Mouse (Mus musculus) urinary bladder, adult 2 months (tissue): ENCODE data around the gene Mob4. TPM values are rescaled to one million over a fixed set of nuclear protein-coding genes. Genes with fewer than 3 reads are reported as not detected.
A peak's percentile ranks its signal among the peaks of the same experiment; 100 is the strongest.
"Not testable (repeated sequence)": the region's sequence is repeated elsewhere in the genome, so short reads cannot be mapped to it uniquely, and the experiment has no call there.

Experiments
- DNase-seq: peaks from one replicate; pipeline ENCODE4 v3.0.0; 2022; ENCODE audit warnings: low spot score
- polyA plus RNA-seq: library from polyadenylated mRNA; depleted of rRNA; stranded (reverse); fragments of >200 nt; gene quantifications from 2 replicates; pipeline ENCODE4 v1.2.3, GENCODE M21; 2012; rRNA removed

Mob4 gene
- 47.7 and 50.7 TPM in 2 replicates for polyA plus RNA-seq

DNA sequence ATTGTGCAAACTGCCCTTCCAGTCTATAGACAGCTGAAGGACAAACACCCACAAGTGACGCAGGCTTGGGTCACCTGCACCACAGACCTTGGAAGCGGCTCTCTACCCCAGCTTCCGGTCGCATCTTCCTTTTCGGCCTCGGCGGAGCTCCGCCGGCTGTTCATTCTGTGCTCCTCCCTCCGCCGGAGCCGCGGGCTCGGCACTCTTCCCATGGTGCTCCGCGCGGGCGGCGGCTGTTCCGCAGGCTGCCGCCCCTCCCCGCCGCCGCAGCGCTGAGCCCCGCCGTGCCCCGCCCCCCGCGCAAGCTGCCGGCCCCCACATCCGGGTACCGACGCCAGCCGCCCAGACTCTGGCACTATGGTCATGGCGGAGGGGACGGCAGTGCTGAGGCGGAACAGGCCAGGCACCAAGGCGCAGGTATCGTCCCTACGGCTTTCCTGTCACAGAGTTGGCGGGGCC is at the start of gene Mob4:
Mob4 (plus strand) TSS at position 289 of the 459 bp plus-strand sequence.
- DNase-seq = peak; percentile 95

DNA sequence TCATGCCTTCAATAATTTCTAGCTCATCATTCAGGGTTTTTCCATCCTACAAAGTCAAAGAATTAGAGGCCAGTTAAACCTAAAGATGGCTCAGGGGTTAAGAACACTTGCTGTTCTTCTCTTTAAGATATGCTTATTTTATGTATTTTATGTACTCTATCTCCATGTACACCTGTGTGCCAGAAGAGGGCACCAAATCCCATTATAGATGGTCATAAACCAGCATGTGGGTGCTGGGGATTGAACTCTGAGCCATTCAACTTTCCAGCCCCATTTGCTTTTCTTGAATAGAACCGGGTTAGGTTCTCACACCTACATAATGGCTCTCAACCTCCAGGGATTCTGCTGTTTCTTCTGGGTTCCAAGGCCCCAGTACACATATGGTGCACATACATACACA is 48.9 kb upstream of the Mob4 start:
- no peak for DNase-seq

DNA sequence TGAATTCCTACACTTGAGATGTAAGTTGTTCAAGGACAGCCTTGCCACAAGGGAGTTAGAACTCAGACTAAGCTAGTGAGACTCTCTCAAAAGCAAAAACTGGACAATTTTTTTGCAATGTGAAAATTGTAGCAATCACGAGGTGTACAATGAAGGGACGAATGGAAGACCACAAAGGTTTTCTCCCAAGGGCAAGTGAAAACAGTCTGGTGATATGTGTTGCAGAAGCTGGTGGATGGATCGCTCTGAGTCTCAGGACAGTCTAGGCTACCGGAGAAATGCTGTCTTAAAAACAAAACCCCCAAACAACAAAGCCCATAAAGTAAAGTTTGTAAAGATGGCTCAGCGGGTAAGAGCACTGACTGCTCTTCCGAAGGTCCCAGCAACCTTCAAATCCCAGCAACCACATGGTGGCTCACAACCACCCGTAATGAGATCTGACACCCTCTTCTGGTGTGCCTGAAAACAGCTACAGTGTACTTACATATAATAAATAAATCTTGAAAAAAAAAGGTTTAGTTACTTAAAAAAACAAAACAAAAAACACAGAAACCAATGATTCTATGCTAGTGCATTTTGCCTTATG is 45.2 kb upstream of the Mob4 start:
- no peak for DNase-seq

DNA sequence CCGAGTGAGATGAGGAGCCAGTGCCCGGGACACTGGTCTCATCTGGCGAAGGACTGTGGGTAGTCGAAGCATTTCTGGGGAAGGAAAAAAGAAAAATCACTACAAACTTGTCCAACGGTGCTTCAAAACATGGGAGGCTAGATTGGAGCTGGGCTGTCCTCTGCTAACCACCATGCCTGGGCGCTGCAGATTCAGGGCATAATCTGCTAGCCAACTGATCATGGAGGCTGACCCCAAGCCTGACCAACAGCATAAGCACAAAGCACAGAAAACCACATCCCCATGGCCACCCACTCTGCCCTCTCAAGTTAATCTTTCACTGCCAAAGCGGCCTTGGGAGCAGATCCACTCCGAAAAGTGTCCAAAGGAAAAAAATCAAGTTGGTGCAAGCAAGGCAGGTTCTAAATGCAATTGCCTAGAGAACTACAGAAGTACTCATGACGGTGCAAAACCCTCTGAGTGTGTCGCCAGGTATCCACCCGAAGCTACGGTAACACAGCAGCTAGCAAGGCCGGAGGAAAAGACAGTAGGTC is 44.1 kb upstream of the Mob4 start:
- no peak for DNase-seq

DNA sequence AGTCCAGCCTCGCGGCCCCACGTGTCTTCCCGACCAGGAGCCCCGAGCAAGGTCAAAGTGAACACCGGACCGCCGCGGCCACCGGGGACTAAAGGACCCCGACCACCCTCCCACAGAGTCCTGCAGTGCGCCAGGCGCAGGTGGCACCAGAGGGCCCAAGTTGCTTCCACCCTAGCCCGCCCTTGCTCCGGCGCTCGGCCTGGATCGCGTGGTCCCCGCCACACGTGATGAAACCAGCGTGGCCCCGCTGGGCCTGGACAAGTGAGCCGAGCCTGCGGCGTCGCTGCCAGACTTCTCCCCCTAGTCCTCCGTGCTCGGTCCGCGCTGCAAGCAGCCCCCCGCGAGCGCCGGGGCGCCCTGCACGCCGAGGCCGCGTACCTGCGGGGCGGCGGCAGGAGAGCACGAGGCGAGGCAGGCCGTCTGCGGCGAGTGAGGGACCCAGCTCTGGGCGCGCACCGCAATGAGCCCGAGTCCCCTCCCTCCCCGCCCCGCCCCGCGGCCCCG is 43.6 kb upstream of the Mob4 start:
- DNase-seq = no peak

DNA sequence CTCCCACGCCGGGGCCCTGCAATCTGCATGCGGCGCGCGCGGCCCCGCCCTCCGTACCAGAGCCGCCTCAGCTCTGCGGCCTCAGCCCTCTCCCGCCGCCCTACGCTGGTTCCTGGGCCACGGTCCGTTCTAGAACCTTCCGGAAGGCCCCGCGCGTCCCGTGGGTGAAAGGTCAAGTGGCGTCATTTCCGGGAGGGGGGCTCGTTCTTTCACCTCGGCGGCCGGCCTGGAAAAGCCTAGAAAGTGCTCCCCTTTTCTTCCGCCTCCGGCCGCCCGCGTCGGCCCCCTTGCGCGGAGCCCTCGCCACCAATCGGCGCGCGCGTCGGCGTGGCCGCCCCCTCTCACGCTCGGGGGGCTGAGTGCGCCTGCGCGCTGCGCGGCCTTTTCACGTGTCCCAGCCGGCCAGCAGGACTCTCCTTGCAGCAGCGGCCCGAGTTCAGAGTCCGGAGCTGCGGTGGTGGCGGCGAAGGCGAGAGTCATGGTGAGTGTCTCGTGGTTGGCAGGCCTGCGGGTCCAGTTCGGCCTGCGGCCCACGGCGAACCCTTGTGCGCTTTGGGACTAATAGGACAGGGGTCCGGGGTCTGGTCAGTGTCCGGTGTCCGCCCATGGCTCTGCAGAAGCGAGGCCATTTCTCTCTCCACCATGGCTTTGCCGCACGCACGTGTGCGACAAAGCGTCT is 43.0 kb upstream of the Mob4 start, which contains the start of the genes Hspe1 and Hspd1:
Hspe1 (plus strand) TSS at position 201 of the 679 bp plus-strand sequence.
Hspd1 (minus strand) TSS at position 312 of the 679 bp plus-strand sequence.
- peak; percentile 99 for DNase-seq

DNA sequence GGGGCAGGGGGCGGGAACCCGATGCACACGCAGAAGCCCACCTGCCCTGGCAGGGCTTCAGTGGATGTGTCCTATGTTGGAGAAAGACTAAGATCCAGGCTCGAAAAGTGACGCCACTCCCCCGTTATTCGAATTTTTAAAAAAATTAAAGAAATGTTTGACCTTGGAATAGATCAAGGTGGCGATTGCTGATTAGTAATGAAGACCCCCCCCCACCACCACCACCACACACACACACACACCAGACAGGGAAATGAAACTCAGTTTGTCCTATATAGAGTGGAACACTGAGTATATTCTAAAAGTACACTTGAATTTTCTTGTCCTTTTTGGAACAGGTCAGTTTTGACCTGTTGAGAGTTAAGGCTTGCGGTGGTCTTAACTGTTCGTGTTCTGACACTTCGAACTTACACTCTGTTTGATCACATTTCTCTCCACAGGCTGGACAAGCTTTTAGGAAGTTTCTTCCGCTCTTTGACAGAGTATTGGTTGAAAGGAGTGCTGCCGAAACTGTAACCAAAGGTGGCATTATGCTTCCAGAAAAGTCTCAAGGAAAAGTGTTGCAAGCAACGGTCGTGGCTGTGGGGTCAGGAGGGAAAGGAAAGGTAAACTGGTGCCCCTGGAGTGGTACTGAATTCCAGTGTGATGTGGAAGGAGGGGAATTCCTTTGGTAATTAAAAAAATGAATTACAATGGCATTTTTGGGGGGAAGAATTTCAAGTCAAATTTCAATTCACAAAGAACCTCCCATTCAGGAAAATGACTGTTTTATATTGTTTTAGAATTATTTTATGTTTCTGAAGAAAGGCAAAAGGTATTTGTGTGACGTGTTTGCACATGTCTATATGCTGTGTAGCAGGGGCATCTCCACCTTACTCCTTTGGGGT is 42.2 kb upstream of the Mob4 start:
- DNase-seq = no peak

DNA sequence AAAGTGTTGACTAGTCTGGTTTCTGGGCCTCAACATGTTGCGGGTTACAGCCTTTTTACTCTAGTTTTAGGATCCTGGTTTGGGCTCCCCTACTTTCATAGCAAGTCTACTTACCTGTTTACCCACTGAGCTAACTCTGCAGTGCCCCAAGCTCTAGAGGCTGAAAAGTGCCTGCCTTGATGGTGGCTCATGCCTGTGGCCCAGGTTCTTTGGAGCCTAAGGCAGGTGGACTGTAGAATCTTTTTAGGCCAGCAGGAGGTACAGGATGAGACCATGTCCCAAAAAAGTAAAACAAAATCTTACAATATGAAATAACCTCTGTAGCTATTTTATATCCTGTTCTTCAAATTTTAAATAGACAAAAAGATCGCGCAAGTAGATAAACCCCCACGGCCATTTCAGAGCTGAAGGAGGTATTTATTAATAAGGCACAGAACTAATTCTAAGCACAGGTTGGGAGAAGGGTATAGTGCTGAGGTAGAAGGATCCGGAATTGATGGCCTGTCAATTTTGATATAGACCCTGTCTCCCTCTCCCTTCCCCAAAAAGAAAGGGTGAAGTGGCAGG is 41.5 kb upstream of the Mob4 start:
- DNase-seq = no peak

DNA sequence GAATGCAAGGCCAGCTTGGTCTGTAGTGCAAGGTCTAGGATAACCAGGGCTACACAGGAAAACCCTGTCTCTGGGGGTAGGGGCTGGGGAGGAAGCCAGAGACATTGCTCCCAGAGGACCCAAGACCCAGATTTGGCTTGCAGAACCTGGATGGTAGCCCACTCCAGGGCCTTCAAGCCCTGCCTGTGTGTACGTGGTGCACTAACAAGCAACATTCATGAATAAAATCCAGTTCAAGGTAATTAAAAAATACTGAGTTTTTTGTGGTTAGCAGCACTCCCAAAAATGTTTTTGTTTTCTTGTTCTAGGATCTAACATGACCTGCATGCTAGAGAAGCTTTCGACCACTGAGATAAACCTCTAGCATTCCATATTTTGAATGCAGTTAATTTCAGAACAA is 39.0 kb upstream of the Mob4 start:
- no peak for DNase-seq

DNA sequence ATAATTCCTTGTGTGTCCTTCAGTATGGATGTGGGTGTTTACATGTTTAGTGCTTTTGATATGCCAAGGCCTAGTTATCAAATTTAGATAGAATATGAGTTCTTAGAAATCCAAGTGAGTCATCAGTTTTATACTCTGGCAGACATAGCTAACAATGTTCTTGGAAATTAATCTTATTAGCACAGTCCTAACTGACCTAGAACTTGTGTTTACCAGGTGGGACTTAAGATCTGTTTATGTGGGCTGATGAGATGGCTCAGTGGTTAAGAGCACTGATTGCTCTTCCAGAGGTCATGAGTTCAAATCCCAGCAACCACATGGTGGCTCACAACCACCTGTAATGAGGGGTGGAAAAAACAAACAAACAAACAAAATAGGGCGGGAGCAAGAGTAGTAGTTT is 38.6 kb upstream of the Mob4 start:
- DNase-seq = no peak

DNA sequence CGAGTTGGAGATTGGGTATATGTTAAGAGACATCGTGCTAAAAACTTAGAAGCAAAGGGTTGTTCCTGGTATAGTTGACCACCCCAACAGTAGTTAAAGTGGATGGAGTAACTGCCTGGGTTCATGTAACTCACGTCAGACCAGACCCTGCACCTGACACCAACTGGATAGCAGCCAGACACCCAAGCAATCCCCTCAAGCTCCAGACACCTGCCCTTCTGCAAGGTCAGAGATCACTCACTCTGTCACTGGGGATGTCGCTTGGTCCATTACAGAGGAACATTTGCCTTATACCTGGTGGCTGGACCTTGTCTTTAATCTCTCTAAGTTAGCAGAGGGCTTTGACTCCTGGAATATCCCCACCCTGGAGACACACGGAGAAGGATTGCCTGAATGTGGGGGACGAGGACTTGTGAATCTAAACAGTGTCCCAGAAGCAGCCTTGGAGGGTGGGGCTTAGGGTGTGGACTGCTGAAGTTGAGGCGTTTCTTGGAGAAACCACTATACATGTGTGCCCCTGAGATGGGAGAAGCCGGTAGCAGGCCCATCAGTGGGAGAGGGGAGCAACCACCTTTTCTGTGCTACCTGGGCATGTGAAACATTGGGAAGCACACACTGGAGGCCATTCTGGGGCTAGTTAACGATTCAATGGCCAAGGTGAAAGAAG is 24.0 kb upstream of the Mob4 start:
- no peak for DNase-seq

DNA sequence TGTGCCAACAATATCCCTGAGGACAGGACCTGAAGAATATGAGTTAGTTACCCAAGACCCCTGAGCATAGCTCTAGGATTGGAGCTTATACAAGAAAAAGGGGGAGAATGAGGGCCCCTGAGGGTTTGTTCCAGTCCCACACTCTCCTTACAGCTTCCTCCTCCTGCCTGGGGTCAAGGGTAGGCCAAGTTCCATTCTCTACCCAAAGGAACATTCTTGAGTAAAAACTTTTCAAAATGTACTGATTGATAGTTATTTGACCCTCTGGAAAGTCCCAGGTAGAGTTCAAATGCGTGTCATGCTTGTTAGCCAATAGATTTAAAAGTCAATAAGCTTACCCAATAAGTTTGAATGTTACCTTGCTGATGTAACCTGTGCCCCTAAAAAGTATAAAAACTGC is 23.4 kb upstream of the Mob4 start:
- DNase-seq = no peak

DNA sequence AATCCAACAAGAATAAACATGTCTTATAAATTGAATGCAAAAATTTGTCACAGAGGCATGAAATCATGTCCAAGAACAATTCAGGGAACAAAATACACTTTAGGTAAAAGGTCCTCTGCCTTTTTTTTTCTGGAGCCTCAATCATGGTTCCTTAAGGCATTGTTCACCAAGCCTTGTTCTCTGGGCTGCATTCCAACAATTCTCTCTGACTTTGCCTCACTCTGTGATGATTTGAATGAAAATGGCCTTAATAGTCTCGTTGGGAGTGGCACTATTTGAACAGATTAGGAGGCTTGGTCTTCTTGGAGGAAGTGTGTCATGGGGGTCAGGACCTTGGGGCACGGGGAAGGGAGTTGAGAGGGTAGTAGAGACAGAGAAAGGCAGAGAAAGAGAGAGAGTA is 22.6 kb upstream of the Mob4 start:
- DNase-seq = no peak

DNA sequence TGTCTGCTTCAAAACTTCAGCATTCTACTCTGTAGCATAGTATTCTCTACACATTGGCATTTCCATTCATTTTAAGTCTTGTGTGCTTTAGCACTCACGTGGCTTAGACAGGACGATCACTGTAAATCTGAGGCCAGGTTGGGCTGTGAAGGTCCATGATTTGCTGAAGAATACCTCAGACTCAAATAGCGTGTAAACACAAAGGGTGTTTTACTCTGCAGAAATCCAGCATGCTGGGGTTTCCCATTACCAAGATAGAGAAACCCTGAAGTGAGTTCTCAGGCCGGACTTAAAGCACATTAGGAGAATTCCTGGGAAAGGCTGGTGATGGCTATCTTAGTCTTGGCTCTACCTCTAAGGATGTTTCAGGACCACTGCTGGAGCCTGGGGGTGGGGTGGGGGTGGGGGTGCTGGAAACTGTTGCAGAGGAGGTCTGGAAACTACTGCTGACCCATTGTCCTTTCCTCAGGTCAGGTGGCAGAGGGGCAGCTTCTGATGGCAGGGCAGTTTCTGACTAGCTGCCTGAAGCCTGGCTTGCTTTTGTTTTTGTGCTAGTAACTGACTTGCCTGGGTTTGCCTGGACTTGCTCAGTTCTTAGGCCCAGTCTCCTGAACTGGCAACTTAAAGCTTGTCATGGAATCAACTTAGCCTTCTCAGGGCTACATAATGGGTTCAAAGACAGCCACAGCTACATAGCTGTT is 21.8 kb upstream of the Mob4 start:
- no peak for DNase-seq

DNA sequence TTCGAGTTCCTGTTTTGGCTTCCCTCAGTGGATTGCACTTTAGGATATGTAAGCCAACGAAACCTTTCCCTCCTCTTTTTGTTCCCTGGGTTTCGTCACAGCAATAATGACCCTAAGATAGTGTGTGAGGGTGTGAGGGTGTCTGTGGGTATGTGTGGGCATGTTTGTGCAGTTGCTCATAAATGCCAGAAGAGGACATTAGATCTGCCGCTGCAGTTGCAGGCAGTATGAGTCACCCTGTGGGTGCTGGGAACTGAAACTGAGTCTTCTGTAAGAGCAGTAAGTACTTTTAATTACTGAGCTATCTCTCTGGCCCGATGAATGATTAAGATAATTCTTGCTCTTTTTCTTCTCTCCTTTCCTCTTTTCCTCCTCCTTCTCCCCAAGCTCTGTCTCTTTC is 8.0 kb upstream of the Mob4 start:
- DNase-seq = no peak

DNA sequence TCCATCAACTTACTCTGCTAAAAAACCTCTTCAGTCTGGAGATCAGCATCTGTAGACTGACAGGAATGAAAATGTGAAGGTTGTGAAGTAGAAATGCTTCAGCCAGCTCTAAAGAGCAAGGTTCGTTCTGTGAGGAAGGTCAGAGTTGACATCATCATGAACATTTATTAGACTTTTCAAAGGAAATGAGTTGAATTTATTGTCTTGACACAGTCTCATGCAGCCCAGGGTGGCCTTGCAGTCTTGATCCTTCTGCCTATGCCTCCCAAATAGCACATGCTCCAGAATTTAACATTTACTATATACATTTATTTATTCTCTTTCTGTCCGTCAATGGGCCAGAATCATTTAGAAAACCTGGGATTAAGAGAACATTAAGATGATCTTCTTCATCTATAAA is 7.5 kb upstream of the Mob4 start:
- DNase-seq = no peak

DNA sequence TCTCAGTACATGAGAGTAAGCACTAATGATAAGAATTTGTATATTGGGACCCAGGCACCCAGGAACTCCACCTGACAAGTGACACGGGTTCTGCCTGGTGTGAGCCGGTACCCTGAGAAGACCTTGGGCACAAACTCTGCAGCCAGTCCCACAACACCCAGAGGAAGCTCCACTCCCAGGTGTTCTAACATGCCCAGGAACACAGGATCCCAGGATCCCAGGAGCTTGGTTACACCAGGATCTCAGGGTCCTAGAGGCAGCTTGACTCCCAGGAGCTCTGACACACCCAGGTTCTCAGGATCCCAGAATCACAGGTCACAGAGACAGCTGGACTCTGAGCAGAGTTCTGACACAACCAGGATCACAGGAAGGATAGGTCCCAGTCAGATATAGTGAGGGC is 6.9 kb upstream of the Mob4 start:
- not testable (repeated sequence) for DNase-seq

DNA sequence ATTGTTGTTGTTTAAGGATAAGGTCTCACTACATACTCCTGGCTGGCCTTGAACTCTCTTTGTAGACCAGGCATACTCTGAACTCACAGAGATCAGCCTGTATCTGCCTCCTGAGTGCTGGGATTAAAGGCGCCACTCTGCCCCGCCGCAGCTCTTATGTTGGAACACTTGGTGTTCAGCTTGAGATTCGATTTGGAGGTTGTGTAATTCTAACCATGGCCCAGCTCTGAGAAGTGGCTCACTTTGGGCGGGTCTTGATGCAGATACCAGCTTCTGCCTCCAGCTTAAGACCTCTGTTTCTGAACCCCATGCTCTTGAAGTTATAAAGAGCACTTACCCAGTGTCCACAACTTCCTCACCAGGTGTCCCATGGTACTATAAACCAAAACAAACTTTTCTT is 1.3 kb upstream of the Mob4 start:
- DNase-seq = no peak

DNA sequence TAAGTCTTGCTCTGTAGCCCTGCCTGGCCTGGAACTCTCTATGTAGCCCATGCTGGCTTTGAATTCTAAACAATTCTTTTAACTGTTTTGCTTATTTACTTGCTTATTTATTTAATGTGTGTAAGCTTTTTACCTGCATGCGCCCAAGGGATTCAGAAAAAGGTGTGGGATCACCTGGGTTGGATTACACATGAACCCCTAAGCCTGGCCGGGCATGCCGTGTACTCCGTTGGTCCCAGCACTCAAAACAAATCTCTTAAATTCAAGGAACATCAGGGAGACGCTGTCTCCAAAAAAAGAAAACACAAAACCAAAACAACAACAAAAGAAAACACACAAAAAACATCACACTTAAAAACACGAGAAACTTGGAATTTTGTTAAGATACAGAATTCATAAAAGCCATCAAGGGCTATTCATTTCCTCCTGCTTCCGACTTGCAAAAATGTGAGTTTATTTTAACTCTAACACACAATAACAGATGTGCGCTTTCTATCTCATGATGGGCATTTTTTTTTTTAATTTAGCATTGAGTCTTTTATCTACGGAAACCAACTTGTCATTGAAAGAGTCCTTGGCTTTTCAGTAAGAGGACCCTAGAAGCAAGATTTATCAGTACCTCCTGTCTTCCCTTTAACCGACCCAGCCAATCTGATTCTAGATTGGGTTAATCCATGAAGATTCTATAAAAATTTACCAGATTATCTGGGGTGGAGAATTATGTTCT is 678 bp upstream of the Mob4 start:
- no peak for DNase-seq
